Mouse (Mus musculus) liver, adult 2 months (tissue): Measurements from ENCODE around the gene Tecrl. TPM values are rescaled to one million over a fixed set of nuclear protein-coding genes. Genes with fewer than 3 reads are reported as not detected.

Experiments
- DNase-seq: peaks from one replicate; pipeline ENCODE4 v3.0.0-alpha.2; 2011; ENCODE audit warnings: low read depth, low spot score; ENCODE audit errors: extremely low read depth
- H3K27ac ChIP-seq: fragments of 200-500 bp; replicated peaks from 2 replicates; pipeline ENCODE4 v1.5.1; 2012; ENCODE audit warnings: low read depth, mild to moderate bottlenecking, control low read depth, inconsistent platforms, low read length; ENCODE audit not compliant: insufficient read depth
- H3K27me3 ChIP-seq: fragments of 200-500 bp; 2 replicates; pipeline ENCODE4 v1.6.1; 2012; ENCODE audit warnings: mild to moderate bottlenecking, moderate library complexity, low read length, inconsistent platforms; ENCODE audit not compliant: control insufficient read depth, insufficient read depth
- H3K36me3 ChIP-seq: fragments of 200-500 bp; 2 replicates; pipeline ENCODE4 v1.6.1; 2012; ENCODE audit warnings: low read length, inconsistent platforms; ENCODE audit not compliant: control insufficient read depth, insufficient read depth
- H3K4me1 ChIP-seq: fragments of 200-500 bp; 2 replicates; pipeline ENCODE4 v1.6.1; 2011; ENCODE audit warnings: low read length; ENCODE audit not compliant: control insufficient read depth, insufficient read depth
- H3K4me3 ChIP-seq: fragments of 200-500 bp; 2 replicates; pipeline ENCODE4 v1.5.1; 2011; ENCODE audit warnings: low read depth, mild to moderate bottlenecking, control low read depth, low read length, moderate library complexity; ENCODE audit not compliant: insufficient read depth
- H3K79me2 ChIP-seq: fragments of 200-500 bp; 2 replicates; pipeline ENCODE4 v1.6.1; 2012; ENCODE audit warnings: inconsistent platforms, mild to moderate bottlenecking, low read length, moderate library complexity; ENCODE audit not compliant: control insufficient read depth, insufficient read depth
- H3K9ac ChIP-seq: fragments of 200-500 bp; 2 replicates; pipeline ENCODE4 v1.6.1; 2012; ENCODE audit warnings: low read depth, mild to moderate bottlenecking, control low read depth, inconsistent platforms, low read length
- CTCF ChIP-seq: fragments of 200-500 bp; IDR thresholded peaks from 2 replicates; pipeline ENCODE4 v1.5.1; 2011; ENCODE audit warnings: low read depth, low read length, control low read depth
- POLR2A ChIP-seq: fragments of 200-500 bp; IDR thresholded peaks from 2 replicates; pipeline ENCODE4 v1.6.1; 2011; ENCODE audit warnings: low read length, control low read depth; ENCODE audit not compliant: insufficient read depth; ENCODE audit errors: extremely low read depth
- WGBS: fragments of 180-500 bp; shearing (Covaris S2); methylation state at CpG from one replicate; pipeline ENCODE4 v1.1.7; 2018; 5-methylcytosine and 5-hydroxymethylcytosine counted together
- polyA plus RNA-seq: library from polyadenylated mRNA; depleted of rRNA; stranded (reverse); fragments of >200 nt; gene quantifications from 2 replicates; pipeline ENCODE4 v1.2.3, GENCODE M21; 2012; rRNA removed
- total RNA-seq: library from RNA; depleted of rRNA; stranded (reverse); fragments of >200 nt; gene quantifications from 2 replicates; pipeline ENCODE4 v1.2.3, GENCODE M21; 2014; rRNA removed

The Tecrl gene
- not detected in 2 replicates for total RNA-seq
- not detected in 2 replicates for polyA plus RNA-seq

GRCm38 (mm10) chr5:83354846-83355561 is at the start of gene Tecrl:
Tecrl (minus strand) TSS chr5:83355195.
- H3K27me3 ChIP-seq = no peaks in the 10 kb centered on the region
- H3K36me3 ChIP-seq = no peaks in the 10 kb centered on the region
- H3K9ac ChIP-seq = no peak within 1 kb of the TSS
- DNase-seq = no peak
- WGBS = 47% methylated on average over 9 of the region's 9 CpGs
- H3K79me2 ChIP-seq = no peaks in the 10 kb centered on the region
- no peak within 1 kb of the TSS for H3K4me3 ChIP-seq
- H3K27ac ChIP-seq = no peak within 1 kb of the TSS
- TF ChIP-seq CTCF (no peak), POLR2A (no peak)
- no peaks in the 10 kb centered on the region for H3K4me1 ChIP-seq

- WGBS = 77% methylated on average over 2 of the region's 2 CpGs
- TF ChIP-seq POLR2A (no peak), CTCF (no peak)
Observed at GRCm38 (mm10) chr5:83385021-83385420, 30.0 kb upstream of the Tecrl start.

GRCm38 (mm10) chr5:83351615-83352014 is 3.4 kb downstream of the Tecrl start:
- no peak overlapping the region for H3K9ac ChIP-seq
- H3K27ac ChIP-seq = no peak overlapping the region
- no peaks in the 10 kb centered on the region for H3K36me3 ChIP-seq
- TF ChIP-seq CTCF (no peak), POLR2A (no peak)
- H3K27me3 ChIP-seq = no peaks in the 10 kb centered on the region
- H3K79me2 ChIP-seq = no peaks in the 10 kb centered on the region
- DNase-seq = no peak
- H3K4me1 ChIP-seq = no peaks in the 10 kb centered on the region
- 39% methylated on average over 2 of the region's 2 CpGs for WGBS
- H3K4me3 ChIP-seq = no peak overlapping the region

More at GRCm38 (mm10) chr5:83385021-83385420, 30.0 kb upstream of the Tecrl start:
- H3K27me3 ChIP-seq = no peaks in the 10 kb centered on the region
- no peaks in the 10 kb centered on the region for H3K4me1 ChIP-seq
- DNase-seq = no peak
- no peaks in the 10 kb centered on the region for H3K79me2 ChIP-seq
- H3K9ac ChIP-seq = no peak overlapping the region
- no peak overlapping the region for H3K4me3 ChIP-seq
- no peaks in the 10 kb centered on the region for H3K36me3 ChIP-seq
- H3K27ac ChIP-seq = no peak overlapping the region

- Histone ChIP-seq H3K9ac (no peak overlapping the region), H3K4me1 (no peaks in the 10 kb centered on the region), H3K27ac (no peak overlapping the region), H3K79me2 (no peaks in the 10 kb centered on the region), H3K4me3 (no peak overlapping the region), H3K36me3 (no peaks in the 10 kb centered on the region), H3K27me3 (no peaks in the 10 kb centered on the region)
- DNase-seq = no peak
- no peak for TF ChIP-seq CTCF
- no peak for TF ChIP-seq POLR2A
- WGBS = 69% methylated on average over 4 of the region's 4 CpGs
Observed at GRCm38 (mm10) chr5:83339144-83339543, 15.9 kb downstream of the Tecrl start.

- Histone ChIP-seq H3K79me2 (no peaks in the 10 kb centered on the region), H3K9ac (no peak overlapping the region), H3K27me3 (no peaks in the 10 kb centered on the region), H3K27ac (no peak overlapping the region), H3K36me3 (no peaks in the 10 kb centered on the region), H3K4me1 (no peaks in the 10 kb centered on the region), H3K4me3 (no peak overlapping the region)
- no peak for TF ChIP-seq CTCF
- TF ChIP-seq POLR2A = no peak
- no peak for DNase-seq
- WGBS = 55% methylated on average over 2 of the region's 2 CpGs
Observed at GRCm38 (mm10) chr5:83267148-83267776, 87.7 kb downstream of the Tecrl start.

- Histone ChIP-seq H3K9ac (no peak overlapping the region), H3K27ac (no peak overlapping the region), H3K27me3 (no peaks in the 10 kb centered on the region), H3K4me3 (no peak overlapping the region), H3K36me3 (no peaks in the 10 kb centered on the region), H3K4me1 (no peaks in the 10 kb centered on the region), H3K79me2 (no peaks in the 10 kb centered on the region)
- no peak for DNase-seq
- TF ChIP-seq POLR2A (no peak), CTCF (no peak)
Observed at GRCm38 (mm10) chr5:83260059-83260458, 94.9 kb downstream of the Tecrl start.
